Comparison of ENCODE assay signal across 8 mouse cellular contexts in genomic region chr5:120578504-120579081, GRCm38 (mm10). TPM values are rescaled to one million over a fixed set of nuclear protein-coding genes. Genes with fewer than 3 reads are reported as not detected.
DNase-seq lines count a peak whose midpoint lies in the region; ATAC-seq lines count a peak whose summit lies in the region.

No protein-coding gene starts in this region.

- no peak overlapping the region; the same call in 1 of the 2 replicates for H3K9ac ChIP-seq in midbrain, embryonic 13.5 days (replicated peaks)
- H3K9ac ChIP-seq in midbrain, embryonic 16.5 days (ENCODE audit: low read depth, low read length), result no peak overlapping the region
- H3K9ac ChIP-seq in heart, embryonic 16.5 days (ENCODE audit: low read length), result 0 out of 2 replicates have a peak overlapping the region, but pooled peaks have one; percentile 9

- no peak overlapping the region for H3K4me2 ChIP-seq in midbrain, embryonic 13.5 days (replicated peaks)
- no peak overlapping the region for H3K4me2 ChIP-seq in midbrain, embryonic 16.5 days (ENCODE audit: low read length)
- H3K4me2 ChIP-seq in heart, embryonic 16.5 days (ENCODE audit: low read depth, low read length), result peak overlapping the region; percentile 42

- H3K27me3 ChIP-seq in midbrain, embryonic 13.5 days, result no peaks in the 10 kb centered on the region
- H3K27me3 ChIP-seq in midbrain, embryonic 16.5 days (ENCODE audit: control insufficient read depth, insufficient read depth, low read depth, low read length), result no peaks in the 10 kb centered on the region
- H3K27me3 ChIP-seq in embryonic facial prominence, embryonic 10.5 days (replicated peaks; ENCODE audit: low read depth, poor library complexity, severe bottlenecking), result no peaks in the 10 kb centered on the region
- H3K27me3 ChIP-seq in heart, embryonic 16.5 days (ENCODE audit: control insufficient read depth, insufficient read depth, low read length), result no peaks in the 10 kb centered on the region
- peaks cover 4% of the 10 kb centered on the region for H3K27me3 ChIP-seq in megakaryocyte, embryonic 14.5 days (replicated peaks)

- H3K36me3 ChIP-seq in midbrain, embryonic 13.5 days, result peaks cover 14% of the 10 kb centered on the region
- H3K36me3 ChIP-seq in midbrain, embryonic 16.5 days (ENCODE audit: control insufficient read depth, insufficient read depth, low read length), result 0 out of 2 replicates have a peak, but pooled peaks cover 3% of the 10 kb centered on the region
- peaks cover 33% of the 10 kb centered on the region for H3K36me3 ChIP-seq in embryonic facial prominence, embryonic 10.5 days (replicated peaks)
- H3K36me3 ChIP-seq in heart, embryonic 16.5 days (ENCODE audit: control insufficient read depth, insufficient read depth), result peaks cover 12% of the 10 kb centered on the region; the same call in 1 of the 2 replicates
- H3K36me3 ChIP-seq in megakaryocyte, embryonic 14.5 days (replicated peaks; ENCODE audit: low read length), result peaks cover 48% of the 10 kb centered on the region

- WGBS in midbrain, embryonic 13.5 days, result 71% methylated on average over 12 of the region's 12 CpGs
- 69% methylated on average over 12 of the region's 12 CpGs for WGBS in midbrain, embryonic 16.5 days
- 41% methylated on average over 12 of the region's 12 CpGs for WGBS in embryonic facial prominence, embryonic 10.5 days
- 44% methylated on average over 12 of the region's 12 CpGs for WGBS in heart, embryonic 16.5 days

- H3K27ac ChIP-seq in midbrain, embryonic 13.5 days, result peak overlapping the region; percentile 51; the same call in 1 of the 2 replicates
- no peak overlapping the region for H3K27ac ChIP-seq in midbrain, embryonic 16.5 days (ENCODE audit: low read length)
- peak overlapping the region; percentile 76 for H3K27ac ChIP-seq in embryonic facial prominence, embryonic 10.5 days (replicated peaks)
- peak overlapping the region; percentile 78 for H3K27ac ChIP-seq in heart, embryonic 16.5 days (ENCODE audit: low read length)

- H3K4me3 ChIP-seq in midbrain, embryonic 13.5 days (replicated peaks), result no peak overlapping the region
- no peak overlapping the region for H3K4me3 ChIP-seq in midbrain, embryonic 16.5 days (ENCODE audit: low read depth, low read length)
- 0 out of 2 replicates have a peak overlapping the region, but pooled peaks have one; percentile 13 for H3K4me3 ChIP-seq in embryonic facial prominence, embryonic 10.5 days
- H3K4me3 ChIP-seq in heart, embryonic 16.5 days (ENCODE audit: low read length), result no peak overlapping the region
- peak overlapping the region; percentile 80 for H3K4me3 ChIP-seq in megakaryocyte, embryonic 14.5 days (replicated peaks)

- DNase-seq in embryonic facial prominence, embryonic 10.5 days (ENCODE audit: low spot score), result peak; percentile 65
- peak; percentile 84 for DNase-seq in kidney, postnatal 10 days
- DNase-seq in thymus, adult 18-20 months, result peak; percentile 72 to 85
- no peak for DNase-seq in layer of hippocampus, postnatal 25 days (ENCODE audit: extremely low spot score in 1 of 2, low spot score in 1 of 2)

- ATAC-seq in midbrain, embryonic 13.5 days, result no peak
- no peak for ATAC-seq in midbrain, embryonic 16.5 days
- ATAC-seq in heart, embryonic 16.5 days (replicated peaks; ENCODE audit: extremely low read depth, insufficient read depth, low FRiP score), result peak; percentile 61

- no peaks in the 10 kb centered on the region for H3K9me3 ChIP-seq in midbrain, embryonic 13.5 days
- no peaks in the 10 kb centered on the region for H3K9me3 ChIP-seq in midbrain, embryonic 16.5 days (replicated peaks; ENCODE audit: control insufficient read depth, low read length, poor library complexity, severe bottlenecking)
- no peaks in the 10 kb centered on the region for H3K9me3 ChIP-seq in embryonic facial prominence, embryonic 10.5 days
- H3K9me3 ChIP-seq in heart, embryonic 16.5 days (replicated peaks; ENCODE audit: control insufficient read depth, low read length), result no peaks in the 10 kb centered on the region
- H3K9me3 ChIP-seq in megakaryocyte, embryonic 14.5 days, result peaks cover 4% of the 10 kb centered on the region

- H3K4me1 ChIP-seq in midbrain, embryonic 13.5 days (replicated peaks), result peaks cover 25% of the 10 kb centered on the region
- H3K4me1 ChIP-seq in midbrain, embryonic 16.5 days (ENCODE audit: control insufficient read depth, insufficient read depth, low read length), result no peaks in the 10 kb centered on the region; the same call in 1 of the 2 replicates
- H3K4me1 ChIP-seq in embryonic facial prominence, embryonic 10.5 days, result peaks cover 53% of the 10 kb centered on the region
- peaks cover 22% of the 10 kb centered on the region for H3K4me1 ChIP-seq in heart, embryonic 16.5 days (ENCODE audit: control insufficient read depth, insufficient read depth, low read length)
- peaks cover 80% of the 10 kb centered on the region for H3K4me1 ChIP-seq in megakaryocyte, embryonic 14.5 days

RNA-seq across cellular contexts. Expression of gene Tpcn1, which starts 9.9 kb away (rescaled TPM):
- polyA plus RNA-seq in midbrain, embryonic 13.5 days (2015; fragmentation: Nextera tagmentation; extraction: Ambion mirVana), result 12.6 and 15.6 TPM in 2 replicates
- polyA plus RNA-seq in midbrain, embryonic 16.5 days (2015; fragmentation: Nextera tagmentation; extraction: Ambion mirVana), result 13.1 and 13.5 TPM in 2 replicates
- 11.9 and 12.3 TPM in 2 replicates for polyA plus RNA-seq in embryonic facial prominence, embryonic 10.5 days (2016; fragmentation: Nextera tagmentation; extraction: Ambion mirVana)
- 14.5 TPM in 2 replicates for polyA plus RNA-seq in heart, embryonic 16.5 days (2015; fragmentation: Nextera tagmentation; extraction: Ambion mirVana)
- polyA plus RNA-seq in megakaryocyte, embryonic 14.5 days (2012; ENCODE audit: insufficient read depth, low replicate concordance), result 68.6 and 71.5 TPM in 2 replicates
- 10 to 100 TPM; 31.0 to 39.9 TPM for total RNA-seq in layer of hippocampus, postnatal 25 days (2021)

RNA-seq across cellular contexts. Expression of gene Iqcd, which starts 10.2 kb away (rescaled TPM):
- 1.4 and 2.0 TPM in 2 replicates for polyA plus RNA-seq in midbrain, embryonic 13.5 days (2015; fragmentation: Nextera tagmentation; extraction: Ambion mirVana)
- 2.0 and 2.1 TPM in 2 replicates for polyA plus RNA-seq in midbrain, embryonic 16.5 days (2015; fragmentation: Nextera tagmentation; extraction: Ambion mirVana)
- polyA plus RNA-seq in embryonic facial prominence, embryonic 10.5 days (2016; fragmentation: Nextera tagmentation; extraction: Ambion mirVana), result 0.65 and 0.81 TPM in 2 replicates
- polyA plus RNA-seq in heart, embryonic 16.5 days (2015; fragmentation: Nextera tagmentation; extraction: Ambion mirVana), result 0.36 and 0.42 TPM in 2 replicates
- polyA plus RNA-seq in megakaryocyte, embryonic 14.5 days (2012; ENCODE audit: insufficient read depth, low replicate concordance), result 0.94 and 5.8 TPM in 2 replicates
- under 1 TPM; 0.79 to 0.80 TPM for total RNA-seq in layer of hippocampus, postnatal 25 days (2021)

RNA-seq across cellular contexts. Expression of gene Rita1, which starts 33.8 kb away (rescaled TPM):
- 23.0 and 23.9 TPM in 2 replicates for polyA plus RNA-seq in midbrain, embryonic 13.5 days (2015; fragmentation: Nextera tagmentation; extraction: Ambion mirVana)
- 27.2 and 33.1 TPM in 2 replicates for polyA plus RNA-seq in midbrain, embryonic 16.5 days (2015; fragmentation: Nextera tagmentation; extraction: Ambion mirVana)
- 19.4 and 20.1 TPM in 2 replicates for polyA plus RNA-seq in embryonic facial prominence, embryonic 10.5 days (2016; fragmentation: Nextera tagmentation; extraction: Ambion mirVana)
- polyA plus RNA-seq in heart, embryonic 16.5 days (2015; fragmentation: Nextera tagmentation; extraction: Ambion mirVana), result 13.2 and 14.0 TPM in 2 replicates
- 30.9 and 35.5 TPM in 2 replicates for polyA plus RNA-seq in megakaryocyte, embryonic 14.5 days (2012; ENCODE audit: insufficient read depth, low replicate concordance)
- total RNA-seq in layer of hippocampus, postnatal 25 days (2021), result 10 to 100 TPM; 23.9 to 25.5 TPM

RNA-seq across cellular contexts. Expression of gene Ddx54, which starts 33.9 kb away (rescaled TPM):
- 43.9 and 44.3 TPM in 2 replicates for polyA plus RNA-seq in midbrain, embryonic 13.5 days (2015; fragmentation: Nextera tagmentation; extraction: Ambion mirVana)
- 38.7 and 39.9 TPM in 2 replicates for polyA plus RNA-seq in midbrain, embryonic 16.5 days (2015; fragmentation: Nextera tagmentation; extraction: Ambion mirVana)
- polyA plus RNA-seq in embryonic facial prominence, embryonic 10.5 days (2016; fragmentation: Nextera tagmentation; extraction: Ambion mirVana), result 62.3 and 64.3 TPM in 2 replicates
- polyA plus RNA-seq in heart, embryonic 16.5 days (2015; fragmentation: Nextera tagmentation; extraction: Ambion mirVana), result 30.2 and 35.0 TPM in 2 replicates
- 23.6 and 74.7 TPM in 2 replicates for polyA plus RNA-seq in megakaryocyte, embryonic 14.5 days (2012; ENCODE audit: insufficient read depth, low replicate concordance)
- 10 to 100 TPM; 40.7 to 42.5 TPM for total RNA-seq in layer of hippocampus, postnatal 25 days (2021)

RNA-seq across cellular contexts. Expression of gene Cfap73, which starts 55.4 kb away (rescaled TPM):
- not detected in 2 replicates for polyA plus RNA-seq in midbrain, embryonic 13.5 days (2015; fragmentation: Nextera tagmentation; extraction: Ambion mirVana)
- polyA plus RNA-seq in midbrain, embryonic 16.5 days (2015; fragmentation: Nextera tagmentation; extraction: Ambion mirVana), result 0.47 and 1.2 TPM in 2 replicates
- polyA plus RNA-seq in embryonic facial prominence, embryonic 10.5 days (2016; fragmentation: Nextera tagmentation; extraction: Ambion mirVana), result 0.27 TPM in 1 of 2 replicates, not detected in the other
- polyA plus RNA-seq in heart, embryonic 16.5 days (2015; fragmentation: Nextera tagmentation; extraction: Ambion mirVana), result 0.49 TPM in 1 of 2 replicates, not detected in the other
- polyA plus RNA-seq in megakaryocyte, embryonic 14.5 days (2012; ENCODE audit: insufficient read depth, low replicate concordance), result not detected in 2 replicates
- under 1 TPM; 0.39 to 0.42 TPM for total RNA-seq in layer of hippocampus, postnatal 25 days (2021)

Comparison
In these comparisons a context has a peak if more than half of its experiments do, and no peak if none do; other contexts are left out.
1. H3K4me3 ChIP-seq: peak in embryonic facial prominence, embryonic 10.5 days (single experiment) and megakaryocyte, embryonic 14.5 days (single experiment); none in midbrain, embryonic 13.5 days (single experiment), midbrain, embryonic 16.5 days (single experiment) and heart, embryonic 16.5 days (single experiment).
2. DNase-seq: peak in embryonic facial prominence, embryonic 10.5 days (single experiment), kidney, postnatal 10 days (single experiment) and thymus, adult 18-20 months (2 of 2); none in layer of hippocampus, postnatal 25 days (0 of 2).